Mouse (Mus musculus) embryo, embryonic 11.5 days (tissue): ENCODE measurements around the gene Olfr50.

ENCODE experiments used
- DNase-seq: peaks from one replicate; pipeline ENCODE4 v3.0.0-alpha.2; 2012; ENCODE audit warnings: low read depth, low spot score

Gene Olfr50

GRCm38 (mm10) chr2:36790238-36790637 is at the start of gene Olfr50:
Olfr50 (plus strand) TSS chr2:36790538.
- no peak for DNase-seq

- DNase-seq = no peak
Measured at GRCm38 (mm10) chr2:36783976-36784375, 6.4 kb upstream of the Olfr50 start, which contains the start of gene Olfr348. Olfr348 (plus strand) TSS chr2:36784276.

DNA sequence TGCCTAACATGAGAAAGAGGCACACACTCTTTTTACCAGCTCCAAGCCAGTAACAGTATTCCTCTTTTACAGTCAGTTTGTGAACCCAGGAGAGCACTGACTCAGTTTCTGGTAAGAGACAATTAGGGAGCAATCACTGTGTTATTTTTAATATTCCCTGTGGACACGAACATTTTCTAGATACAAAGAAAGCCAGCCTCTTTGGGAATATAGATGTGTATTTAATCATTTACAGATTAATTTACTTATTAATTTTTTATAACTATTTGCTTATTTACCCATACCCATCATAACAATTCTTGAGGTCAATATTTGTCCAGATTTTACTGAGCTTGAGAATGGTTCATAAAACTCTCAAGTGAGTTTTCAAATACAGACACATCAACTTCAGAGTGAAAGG is 26.6 kb downstream of the Olfr50 start, which contains the start of gene Olfr3:
Gene Olfr3 (minus strand): TSS at position 101 of the 400 bp plus-strand sequence.
- no peak for DNase-seq

DNA sequence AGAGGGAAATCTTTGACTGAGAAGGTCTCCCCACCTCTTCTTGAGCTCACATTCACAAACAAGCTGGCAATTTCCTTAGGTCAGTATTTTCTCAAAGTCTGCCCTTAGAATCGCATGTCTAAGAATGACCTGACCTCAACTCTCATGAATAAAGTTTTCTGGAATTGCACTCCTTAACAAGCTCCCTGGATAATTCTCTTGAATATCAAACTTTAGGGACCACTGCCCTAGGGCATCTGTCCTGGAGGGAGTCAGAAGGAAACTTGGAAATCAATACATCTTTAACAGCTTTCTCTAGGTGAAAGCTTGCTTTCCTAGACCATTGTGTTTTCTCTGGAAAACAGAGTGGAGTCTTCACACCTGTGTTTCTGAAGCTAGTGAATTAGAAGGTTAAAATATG is 55.7 kb downstream of the Olfr50 start, which contains the start of gene Olfr350:
Gene Olfr350 (plus strand): TSS at position 301 of the 400 bp plus-strand sequence.
- DNase-seq = no peak
